Mouse (Mus musculus) hindlimb bud, embryonic 11.5 days (tissue): ENCODE data around the gene Comp.

Experiments
- DNase-seq: peaks from one replicate; pipeline ENCODE4 v3.0.0-alpha.2; 2012; ENCODE audit warnings: low read depth, low spot score; ENCODE audit errors: extremely low spot score

Comp gene

GRCm38 (mm10) chr8:70395649-70396048, 22.3 kb downstream of the Comp start:
- no peak for DNase-seq

GRCm38 (mm10) chr8:70396184-70396583, 22.8 kb downstream of the Comp start:
- no peak for DNase-seq

- DNase-seq = no peak
These were observed 24.5 kb downstream of the Comp start for GRCm38 (mm10) chr8:70397611-70398563.

DNA sequence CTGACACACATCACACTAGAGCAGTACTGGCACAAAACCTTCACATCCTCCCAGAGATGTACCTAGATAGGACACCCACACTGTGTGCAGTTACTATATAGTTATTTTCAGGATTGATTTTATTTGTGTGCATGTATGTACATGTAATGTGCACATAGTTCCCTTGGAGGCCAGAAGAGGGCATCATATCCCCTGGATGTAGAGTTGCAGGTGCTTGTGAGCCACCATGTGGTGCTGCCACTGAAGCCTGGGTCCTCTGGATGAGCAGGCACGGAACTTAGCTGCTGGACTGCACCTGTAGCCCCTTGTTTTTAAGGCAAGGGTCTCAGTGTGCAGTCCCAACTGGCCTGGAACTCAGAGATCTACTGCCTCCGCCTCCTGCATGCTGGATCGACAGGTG, 30.9 kb downstream of the Comp start:
- DNase-seq = no peak

GRCm38 (mm10) chr8:70405189-70405588, 31.8 kb downstream of the Comp start:
- no peak for DNase-seq

DNA sequence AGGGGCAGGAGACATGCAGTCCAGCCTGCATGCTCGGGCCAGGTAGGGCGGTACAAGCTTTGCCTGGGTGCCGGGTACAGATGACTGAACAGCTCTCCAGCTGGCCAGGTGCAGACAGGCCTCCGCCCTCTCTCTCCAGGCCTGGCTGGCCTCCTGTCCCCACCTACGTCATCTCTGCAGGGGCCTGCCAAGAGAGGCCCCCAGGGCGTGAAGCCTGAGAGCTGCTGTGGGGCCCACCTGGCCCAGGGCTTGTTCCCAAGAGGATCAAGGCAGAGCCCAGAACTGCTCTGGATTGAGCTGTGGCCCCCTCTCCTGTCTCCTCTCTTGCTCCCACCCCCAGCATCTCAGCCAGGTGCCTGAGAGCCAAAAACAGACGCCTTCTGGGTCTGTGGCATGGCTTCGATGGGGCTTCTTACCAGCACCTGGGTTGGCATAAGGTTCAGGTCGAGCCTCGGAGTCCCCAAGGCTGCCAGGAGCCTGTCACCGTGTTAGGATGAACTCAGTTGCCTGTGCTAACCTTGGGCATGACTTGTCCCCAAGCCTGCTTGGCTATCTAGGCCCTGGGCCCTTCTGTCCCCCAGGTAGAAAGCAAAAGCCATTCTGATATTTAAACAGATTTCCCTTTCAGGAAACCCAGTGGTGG, 33.2 kb downstream of the Comp start:
- DNase-seq = no peak

- no peak for DNase-seq
These were observed 34.9 kb downstream of the Comp start for GRCm38 (mm10) chr8:70408301-70408700.

DNA sequence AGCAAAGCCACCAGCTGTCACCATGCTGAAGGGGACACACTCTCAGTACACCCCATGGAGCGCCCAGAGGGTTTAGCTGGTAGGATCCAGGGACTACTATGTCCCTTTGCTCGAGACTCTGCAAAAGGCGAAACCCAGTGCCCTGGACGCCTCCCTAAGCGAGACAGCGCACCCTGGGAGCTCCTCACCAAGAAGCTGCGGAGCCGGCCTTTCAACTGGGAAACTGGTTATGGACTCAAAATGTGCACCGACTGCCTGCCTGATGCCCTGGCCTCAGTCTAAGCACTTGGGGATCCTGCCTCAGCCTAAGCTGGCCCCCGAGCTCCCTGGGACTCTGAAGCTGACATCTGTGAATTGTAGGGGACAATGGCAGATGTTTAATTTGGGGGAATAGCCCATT, 35.7 kb downstream of the Comp start:
- DNase-seq = no peak

- no peak for DNase-seq
These were observed 36.1 kb downstream of the Comp start for GRCm38 (mm10) chr8:70409455-70409871.

- no peak for DNase-seq
These were observed 36.9 kb downstream of the Comp start for GRCm38 (mm10) chr8:70410281-70410680.

DNA sequence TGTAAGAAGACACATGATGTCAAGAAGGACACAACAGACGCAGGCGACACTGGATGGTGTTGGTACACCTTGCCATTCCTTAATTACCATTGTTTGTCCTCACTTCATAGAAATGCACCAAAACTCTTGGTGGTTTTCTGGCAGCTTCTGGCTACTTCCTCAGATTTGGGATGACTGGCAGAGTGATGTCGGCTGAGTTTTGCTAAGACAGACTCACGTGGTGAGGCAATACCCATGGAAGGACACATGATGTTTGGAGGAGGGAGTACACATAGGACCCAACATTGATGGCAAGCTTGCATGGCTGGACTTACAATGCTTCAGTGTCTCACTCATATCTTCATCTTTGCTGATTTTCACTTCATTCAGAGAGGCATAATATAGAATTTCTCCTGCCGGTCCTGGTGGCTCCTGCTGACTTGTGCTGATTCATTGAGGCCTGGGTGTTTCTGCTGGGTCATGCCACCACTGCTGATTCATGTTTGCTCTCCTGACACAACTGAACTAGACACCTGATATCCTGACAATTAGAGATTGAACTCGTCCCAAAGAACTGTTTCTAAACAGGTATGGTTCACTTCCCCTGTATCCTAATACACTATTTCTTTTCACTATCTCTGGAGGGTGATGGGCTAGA, 41.1 kb downstream of the Comp start:
- DNase-seq = no peak

GRCm38 (mm10) chr8:70415540-70416451, 42.4 kb downstream of the Comp start:
- peak; percentile 26 for DNase-seq

- no peak for DNase-seq
These were observed 43.6 kb downstream of the Comp start for GRCm38 (mm10) chr8:70416941-70417340.

DNA sequence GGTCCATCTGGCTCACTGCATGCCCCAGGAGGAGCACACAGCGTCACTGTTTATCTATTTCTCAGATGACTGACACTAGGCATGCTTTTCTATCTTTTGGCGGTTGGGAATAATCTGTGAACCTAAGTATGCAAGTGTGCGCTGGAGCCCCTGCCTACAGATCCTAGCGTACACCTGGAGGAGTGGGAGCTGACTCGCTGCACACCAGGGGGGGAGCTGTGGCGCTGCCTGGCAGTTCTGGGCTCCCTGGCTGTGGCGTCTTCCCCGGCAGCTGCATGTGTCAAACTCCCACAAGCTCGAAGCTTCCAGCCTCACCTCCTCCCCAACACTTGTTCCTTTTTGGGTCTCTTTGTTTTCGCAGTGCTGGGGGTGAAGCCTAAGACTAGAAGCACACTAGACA, 44.6 kb downstream of the Comp start:
- no peak for DNase-seq

GRCm38 (mm10) chr8:70418954-70419353, 45.6 kb downstream of the Comp start:
- no peak for DNase-seq

- DNase-seq = no peak
These were observed 46.7 kb downstream of the Comp start for GRCm38 (mm10) chr8:70419879-70420643.

DNA sequence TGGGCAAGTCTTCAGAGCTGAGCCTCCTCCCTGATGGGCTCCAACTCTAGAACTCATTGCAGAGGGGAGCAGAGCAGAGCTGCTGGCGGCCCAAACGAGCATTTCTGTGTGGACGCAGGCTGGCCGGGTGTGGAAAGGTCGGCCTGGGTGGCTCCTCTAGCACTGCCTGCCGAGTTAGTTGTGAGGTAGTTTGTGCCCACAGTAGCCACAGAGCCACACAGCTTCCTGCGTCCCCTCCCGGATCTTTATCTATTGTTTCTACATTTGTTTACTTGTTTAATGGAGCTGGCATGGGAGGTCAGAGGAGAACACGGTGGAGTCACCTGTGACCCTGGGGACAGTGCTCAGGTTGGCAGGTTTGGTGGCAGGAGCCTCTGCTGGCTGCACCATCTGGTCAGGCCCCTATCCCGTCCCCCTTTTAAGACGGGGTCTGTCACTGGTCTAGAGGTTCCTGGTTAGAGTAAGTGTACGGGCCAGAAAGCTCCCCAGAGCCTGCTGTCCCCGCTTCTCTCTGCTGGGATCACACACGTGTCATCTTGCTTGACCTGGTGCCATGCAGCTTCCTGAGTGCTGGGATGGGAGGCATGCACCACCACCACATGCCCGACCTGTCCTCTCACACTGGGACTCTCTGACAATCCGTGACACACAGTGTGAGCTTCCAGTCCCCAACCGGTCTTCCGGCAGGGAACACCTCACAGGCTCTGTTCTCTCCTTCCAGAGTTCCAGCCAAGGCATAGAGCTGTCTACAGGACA, 48.2 kb downstream of the Comp start:
- DNase-seq = no peak

GRCm38 (mm10) chr8:70422722-70423121, 49.4 kb downstream of the Comp start:
- no peak for DNase-seq

DNA sequence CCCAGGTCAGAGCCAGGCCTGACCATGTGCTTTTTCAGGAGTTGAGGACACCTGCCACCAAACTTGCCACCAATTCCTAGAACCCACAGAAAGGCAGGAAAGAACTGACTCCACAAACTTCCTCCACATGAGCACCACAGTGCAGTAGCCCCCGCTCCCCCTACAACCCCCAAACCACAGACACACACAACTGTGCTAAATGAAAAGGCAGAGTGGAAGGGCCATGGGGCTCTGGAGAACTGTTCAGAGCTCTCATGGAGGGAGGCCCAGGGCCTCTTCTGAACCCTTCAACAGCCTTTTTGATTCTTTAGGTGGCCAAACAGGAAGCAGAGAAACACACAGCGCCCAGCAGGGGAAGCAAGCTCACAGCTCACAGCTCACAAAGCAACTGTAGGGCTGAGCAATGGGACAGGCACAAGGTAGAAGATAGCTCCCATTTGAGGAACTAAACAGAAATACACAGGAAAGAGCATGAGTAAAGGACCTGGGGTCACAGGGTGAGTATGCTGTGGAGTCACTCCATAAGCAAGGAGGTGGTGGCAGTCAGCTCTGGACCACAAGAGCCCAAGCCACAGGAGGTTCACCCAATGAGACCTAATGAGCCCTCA, 53.0 kb downstream of the Comp start:
- no peak for DNase-seq
